Mouse (Mus musculus): ENCODE measurements around the gene Satl1. TPM values are rescaled to one million over a fixed set of nuclear protein-coding genes. Genes with fewer than 3 reads are reported as not detected.

Gene Satl1
- polyA plus RNA-seq (2017; shearing (Covaris generic)) = not detected

DNA sequence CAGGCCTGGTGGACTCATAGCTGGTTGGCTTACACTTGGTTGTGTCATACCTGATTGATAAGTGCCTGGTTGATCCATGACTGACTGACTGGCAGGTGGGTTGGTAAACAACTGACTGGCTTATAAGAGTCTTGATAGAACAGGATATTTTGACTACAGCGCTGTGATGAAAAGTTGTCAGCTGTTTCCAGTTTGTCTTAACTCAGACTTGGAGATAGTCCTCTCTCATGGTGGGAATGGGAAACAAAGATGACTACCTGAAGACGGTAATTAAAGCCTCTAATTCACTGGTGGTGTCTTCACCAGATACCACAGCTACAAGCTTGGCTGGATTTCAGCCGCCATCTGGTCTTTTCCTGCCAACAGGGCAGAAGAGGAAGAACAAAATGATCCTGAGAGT is at the start of gene Satl1:
Gene Satl1 (minus strand): TSS at position 101 of the 400 bp plus-strand sequence.

Other genes with a start within 250 kb of the Satl1 start
- not detected for gene 4933403O08Rik, start 167.7 kb downstream of the Satl1 start, polyA plus RNA-seq (2017; shearing (Covaris generic))
- gene Apool, start 95.4 kb downstream of the Satl1 start, polyA plus RNA-seq (2017; shearing (Covaris generic)) = 18.8 TPM
- gene 2010106E10Rik, start 88.5 kb upstream of the Satl1 start, polyA plus RNA-seq (2017; shearing (Covaris generic)) = not detected
- gene Zfp711, start 193.7 kb upstream of the Satl1 start, polyA plus RNA-seq (2017; shearing (Covaris generic)) = not detected

All from effector memory CD4-positive, alpha-beta T cell, adult 7 months (primary cell).